Mouse (Mus musculus) thymus, adult 2 months (tissue): Measurements from ENCODE around the gene Abhd13. TPM values are rescaled to one million over a fixed set of nuclear protein-coding genes. Genes with fewer than 3 reads are reported as not detected.
A peak's percentile ranks its signal among the peaks of the same experiment; 100 is the strongest.

Source experiments
- DNase-seq: peaks from one replicate; pipeline ENCODE4 v3.0.0; 2021
- H3K27ac ChIP-seq: fragments of 200-500 bp; 2 replicates; pipeline ENCODE4 v1.5.1; 2012; ENCODE audit warnings: low read length, control low read depth; ENCODE audit not compliant: control insufficient read depth, insufficient read depth
- H3K27me3 ChIP-seq: fragments of 200-500 bp; 2 replicates; pipeline ENCODE4 v1.6.1; 2012; ENCODE audit warnings: mild to moderate bottlenecking, low read length, moderate library complexity, mixed read lengths; ENCODE audit not compliant: control insufficient read depth, insufficient read depth
- H3K36me3 ChIP-seq: fragments of 200-500 bp; 2 replicates; pipeline ENCODE4 v1.6.1; 2012; ENCODE audit warnings: mild to moderate bottlenecking, low read length, moderate library complexity; ENCODE audit not compliant: control insufficient read depth, insufficient read depth
- H3K4me1 ChIP-seq: fragments of 200-500 bp; replicated peaks from 2 replicates; pipeline ENCODE4 v1.6.1; 2012; ENCODE audit warnings: low read length; ENCODE audit not compliant: control insufficient read depth, insufficient read depth
- H3K4me3 ChIP-seq: fragments of 200-500 bp; 2 replicates; pipeline ENCODE4 v1.5.1; 2012; ENCODE audit warnings: mild to moderate bottlenecking, low read length, control low read depth, moderate library complexity; ENCODE audit not compliant: control insufficient read depth, insufficient read depth
- CTCF ChIP-seq: fragments of 200-500 bp; IDR thresholded peaks from 2 replicates; pipeline ENCODE4 v1.5.1; 2012; ENCODE audit warnings: mild to moderate bottlenecking, control low read depth, low read length, moderate library complexity, borderline replicate concordance; ENCODE audit not compliant: control insufficient read depth, poor library complexity, insufficient read depth; ENCODE audit errors: extremely low read depth
- POLR2A ChIP-seq: fragments of 200-500 bp; IDR thresholded peaks from 2 replicates; pipeline ENCODE4 v1.6.1; 2012; ENCODE audit warnings: mild to moderate bottlenecking, low read length, control low read depth, moderate library complexity; ENCODE audit not compliant: control insufficient read depth, poor library complexity, insufficient read depth; ENCODE audit errors: extremely low read depth
- WGBS: fragments of 180-500 bp; shearing (Covaris S2); methylation state at CpG from one replicate; pipeline ENCODE4 v1.1.7; 2018; 5-methylcytosine and 5-hydroxymethylcytosine counted together
- polyA plus RNA-seq: library from polyadenylated mRNA; depleted of rRNA; stranded (reverse); fragments of >200 nt; gene quantifications from 2 replicates; pipeline ENCODE4 v1.2.3, GENCODE M21; 2012; rRNA removed

The Abhd13 gene
- 10.5 and 10.9 TPM in 2 replicates for polyA plus RNA-seq

DNA sequence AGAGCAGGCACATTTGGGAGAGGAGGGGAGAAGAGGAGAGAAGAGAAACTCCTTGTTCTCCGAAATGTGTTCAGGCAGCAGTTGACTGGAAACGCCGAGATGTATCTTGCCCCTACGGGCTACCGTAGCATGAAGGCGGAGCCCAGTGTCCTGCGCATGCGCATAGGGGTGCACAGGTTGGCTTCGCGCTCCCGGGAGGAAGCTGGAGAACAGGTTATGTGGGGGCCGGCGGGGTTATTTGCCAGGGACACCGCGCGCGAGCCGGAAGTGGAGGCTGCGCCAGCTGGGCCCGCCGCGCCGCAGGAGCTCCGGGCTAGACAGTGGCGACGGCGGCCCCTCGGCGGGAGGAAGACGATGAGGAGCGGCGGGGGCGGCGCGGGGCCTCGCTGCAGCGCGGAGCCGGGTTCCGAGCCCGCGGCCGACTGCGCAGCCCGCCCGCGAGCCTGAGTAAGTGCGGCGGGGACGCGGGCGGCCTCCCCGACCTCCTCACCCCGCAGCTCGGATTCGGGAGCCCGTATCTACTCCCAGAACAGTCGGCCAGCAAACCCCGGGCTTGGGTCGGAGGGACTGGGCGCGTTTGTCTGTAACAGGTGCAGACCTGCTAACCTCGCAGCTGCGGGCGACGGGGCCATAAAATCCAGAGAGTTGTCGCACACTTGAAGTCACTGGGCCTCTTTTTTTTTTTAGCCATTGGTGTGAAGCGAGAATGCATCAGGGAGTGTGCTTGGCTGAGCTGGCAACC lies at the start of gene Abhd13, which contains the start of gene Lig4:
Gene Abhd13 (plus strand): TSS at position 135 of the 742 bp plus-strand sequence.
Gene Lig4 (minus strand): TSS at position 114 of the 742 bp plus-strand sequence.
- WGBS, result under 1% methylated on average over 68 of the region's 68 CpGs
- Histone ChIP-seq H3K27me3 (no peaks in the 10 kb centered on the region), H3K27ac (peak within 1 kb of the TSS; percentile 62), H3K36me3 (peaks cover 14% of the 10 kb centered on the region), H3K4me1 (peaks cover 14% of the 10 kb centered on the region), H3K4me3 (peak within 1 kb of the TSS; percentile 93)
- TF ChIP-seq POLR2A (peak; percentile 76; the same call in 1 of the 2 replicates), CTCF (0 out of 2 replicates have a peak, but pooled peaks have one; percentile 9)
- peak; percentile 100 for DNase-seq

GRCm38 (mm10) chr8:9929746-9930445 lies 47.6 kb upstream of the Abhd13 start:
- 88% methylated on average over 14 of the region's 14 CpGs for WGBS
- no peak for DNase-seq
- no peaks in the 10 kb centered on the region for H3K27me3 ChIP-seq
- H3K36me3 ChIP-seq, result no peaks in the 10 kb centered on the region
- H3K4me1 ChIP-seq, result no peaks in the 10 kb centered on the region
- H3K4me3 ChIP-seq, result no peak overlapping the region
- H3K27ac ChIP-seq, result no peak overlapping the region
- TF ChIP-seq CTCF, result no peak
- no peak for TF ChIP-seq POLR2A

DNA sequence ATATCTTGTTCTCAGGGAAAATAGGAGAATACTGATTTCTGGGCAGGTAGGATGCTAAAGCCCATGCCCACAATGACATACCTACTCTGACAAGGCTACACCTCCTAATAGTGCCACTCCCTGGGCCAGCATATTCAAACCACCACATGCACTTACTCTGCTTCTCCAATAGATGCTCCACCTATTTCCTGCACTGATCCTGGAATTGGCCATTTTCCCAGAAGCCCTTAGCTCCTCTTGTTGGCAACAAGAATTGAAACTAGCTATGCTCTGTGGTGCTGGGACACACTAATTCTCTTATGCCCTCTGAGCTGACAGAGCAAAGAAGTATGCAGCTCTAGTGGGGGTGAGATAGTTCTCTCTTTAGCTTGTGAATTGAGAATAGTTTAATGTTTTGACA lies 44.8 kb upstream of the Abhd13 start:
- Histone ChIP-seq H3K4me1 (no peaks in the 10 kb centered on the region), H3K36me3 (no peaks in the 10 kb centered on the region), H3K27ac (no peak overlapping the region), H3K27me3 (no peaks in the 10 kb centered on the region), H3K4me3 (no peak overlapping the region)
- TF ChIP-seq POLR2A (no peak), CTCF (no peak)
- no peak for DNase-seq

DNA sequence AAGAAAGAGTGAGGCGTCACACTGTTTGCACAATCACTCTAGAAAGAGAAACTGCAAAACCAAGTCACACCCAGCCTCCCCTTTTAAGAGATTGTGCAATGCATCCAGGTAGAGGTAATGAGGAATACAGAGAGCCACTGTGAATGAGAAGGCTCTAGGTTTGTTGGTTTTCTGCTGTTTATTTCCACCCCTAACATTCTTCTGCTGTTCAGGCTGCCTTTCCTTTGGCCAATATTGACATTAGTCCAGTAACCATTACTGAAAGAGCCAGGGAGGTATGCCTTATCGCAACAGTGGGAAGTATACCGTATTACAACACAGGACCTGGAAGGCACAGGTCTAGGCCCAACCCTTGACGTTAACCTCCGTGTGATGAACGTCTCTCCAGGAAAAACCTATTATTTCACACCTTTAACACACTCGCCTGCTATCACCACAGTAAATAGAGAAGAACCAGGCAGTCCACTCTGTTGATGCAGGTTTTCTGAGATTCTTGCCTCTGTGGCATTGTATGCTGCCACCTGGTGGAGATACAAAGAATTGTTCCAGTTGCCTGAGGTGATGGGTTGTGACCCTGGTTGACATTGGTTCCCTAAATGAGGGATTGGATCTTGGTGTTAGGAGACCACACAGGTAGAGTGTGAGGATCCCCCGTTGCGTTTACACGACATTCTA lies 42.5 kb upstream of the Abhd13 start:
- Histone ChIP-seq H3K36me3 (no peaks in the 10 kb centered on the region), H3K4me3 (no peak overlapping the region), H3K27ac (no peak overlapping the region), H3K4me1 (no peaks in the 10 kb centered on the region), H3K27me3 (no peaks in the 10 kb centered on the region)
- peak; percentile 46 for DNase-seq
- no peak for TF ChIP-seq POLR2A
- no peak for TF ChIP-seq CTCF
- WGBS, result 36% methylated on average over 10 of the region's 10 CpGs

DNA sequence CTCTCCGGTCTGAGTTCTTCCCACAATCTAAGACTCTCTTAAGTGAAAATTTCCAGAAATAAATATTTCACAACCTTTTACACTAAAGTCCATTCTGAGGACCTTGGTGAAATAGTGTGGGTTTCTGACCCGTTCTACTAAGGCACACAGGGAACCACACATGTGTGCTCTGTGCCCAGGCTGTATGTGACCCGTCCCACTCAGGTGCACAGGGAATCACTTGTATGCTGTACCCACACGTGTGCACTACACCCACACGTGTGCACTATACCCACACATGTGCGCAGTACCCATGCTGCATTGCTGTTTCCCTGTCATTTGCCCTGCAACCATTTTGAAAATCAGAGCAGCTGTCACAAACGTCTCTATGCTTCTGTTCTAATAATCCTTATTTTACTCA lies 41.9 kb upstream of the Abhd13 start:
- H3K27me3 ChIP-seq, result no peaks in the 10 kb centered on the region
- H3K4me1 ChIP-seq, result no peaks in the 10 kb centered on the region
- no peaks in the 10 kb centered on the region for H3K36me3 ChIP-seq
- TF ChIP-seq POLR2A (no peak), CTCF (no peak)
- no peak for DNase-seq
- 77% methylated on average over 7 of the region's 7 CpGs for WGBS
- no peak overlapping the region for H3K4me3 ChIP-seq
- no peak overlapping the region for H3K27ac ChIP-seq
